Mouse (Mus musculus) intestine, embryonic 16.5 days (tissue): ENCODE measurements at regions not wholly inside any gene's neighbourhood (a gene's known extent, or its start where the extent isn't known, plus 50 kb on each side); places are given as distances from the start of the nearest gene placed in this dataset.

Source experiments
- ATAC-seq: fragments of 200-750 bp; cut with Nextera tagmentation; 2 replicates; pipeline ENCODE4 v1.8.0; 2017; ENCODE audit warnings: moderate TSS enrichment, moderate library complexity
- H3K27ac ChIP-seq: fragments of 300-500 bp; sonication (generic); 2 replicates; pipeline ENCODE4 v1.5.1; 2014; ENCODE audit warnings: mild to moderate bottlenecking, low read length
- H3K27me3 ChIP-seq: fragments of 300-500 bp; sonication (generic); replicated peaks from 2 replicates; pipeline ENCODE4 v1.6.1; 2014; ENCODE audit warnings: low read length, control low read depth, mixed read lengths; ENCODE audit not compliant: control insufficient read depth, insufficient read depth
- H3K36me3 ChIP-seq: fragments of 300-500 bp; sonication (generic); 2 replicates; pipeline ENCODE4 v1.6.1; 2014; ENCODE audit warnings: low read length, control low read depth; ENCODE audit not compliant: control insufficient read depth, insufficient read depth
- H3K4me1 ChIP-seq: fragments of 300-500 bp; sonication (generic); 2 replicates; pipeline ENCODE4 v1.6.1; 2014; ENCODE audit warnings: low read length, control low read depth, mixed read lengths; ENCODE audit not compliant: control insufficient read depth, insufficient read depth
- H3K4me2 ChIP-seq: fragments of 300-500 bp; sonication (generic); 2 replicates; pipeline ENCODE4 v1.6.1; 2014; ENCODE audit warnings: low read depth, low read length, control low read depth
- H3K4me3 ChIP-seq: fragments of 300-500 bp; sonication (generic); 2 replicates; pipeline ENCODE4 v1.5.1; 2014; ENCODE audit warnings: mild to moderate bottlenecking, low read length
- H3K9ac ChIP-seq: fragments of 300-500 bp; sonication (generic); 2 replicates; pipeline ENCODE4 v1.6.1; 2014; ENCODE audit warnings: low read depth, low read length
- H3K9me3 ChIP-seq: fragments of 300-500 bp; sonication (generic); 2 replicates; pipeline ENCODE4 v1.6.1; 2016; ENCODE audit warnings: low read length, control low read depth; ENCODE audit not compliant: control insufficient read depth
- WGBS: fragments of 180-500 bp; shearing (Covaris S2); extraction: QIAGEN DNeasy Blood & Tissue Kit; methylation state at CpG from one replicate; pipeline ENCODE4 v1.1.7; 2014; 5-methylcytosine and 5-hydroxymethylcytosine counted together

GRCm38 (mm10) chr3:40377416-40377815, 153.7 kb upstream of the Intu start:
- no peaks in the 10 kb centered on the region for H3K9me3 ChIP-seq
- H3K4me2 ChIP-seq = no peak overlapping the region
- no peaks in the 10 kb centered on the region for H3K4me1 ChIP-seq
- no peak overlapping the region for H3K27ac ChIP-seq
- H3K9ac ChIP-seq = no peak overlapping the region
- no peaks in the 10 kb centered on the region for H3K27me3 ChIP-seq
- WGBS = 83% methylated on average over 7 of the region's 7 CpGs
- H3K36me3 ChIP-seq = no peaks in the 10 kb centered on the region
- no peak for ATAC-seq
- H3K4me3 ChIP-seq = no peak overlapping the region

GRCm38 (mm10) chr3:40379063-40379462, 152.0 kb upstream of the Intu start:
- no peak overlapping the region for H3K9ac ChIP-seq
- no peak overlapping the region for H3K4me3 ChIP-seq
- no peaks in the 10 kb centered on the region for H3K36me3 ChIP-seq
- no peaks in the 10 kb centered on the region for H3K27me3 ChIP-seq
- no peaks in the 10 kb centered on the region for H3K9me3 ChIP-seq
- WGBS = 79% methylated on average over 2 of the region's 2 CpGs
- no peak overlapping the region for H3K27ac ChIP-seq
- no peaks in the 10 kb centered on the region for H3K4me1 ChIP-seq
- ATAC-seq = no peak
- no peak overlapping the region for H3K4me2 ChIP-seq

- Histone ChIP-seq H3K4me1 (no peaks in the 10 kb centered on the region), H3K9me3 (no peaks in the 10 kb centered on the region), H3K27me3 (no peaks in the 10 kb centered on the region), H3K4me3 (no peak overlapping the region), H3K36me3 (no peaks in the 10 kb centered on the region), H3K4me2 (no peak overlapping the region), H3K9ac (no peak overlapping the region), H3K27ac (no peak overlapping the region)
- no peak for ATAC-seq
- WGBS = 44% methylated on average over 6 of the region's 6 CpGs
Measured at GRCm38 (mm10) chr3:40391631-40392030, 139.5 kb upstream of the Intu start.

GRCm38 (mm10) chr3:40398184-40398583, 132.9 kb upstream of the Intu start:
- no peak for ATAC-seq
- Histone ChIP-seq H3K27me3 (no peaks in the 10 kb centered on the region), H3K27ac (no peak overlapping the region), H3K4me1 (no peaks in the 10 kb centered on the region), H3K4me2 (peak overlapping the region; percentile 19), H3K36me3 (no peaks in the 10 kb centered on the region), H3K9me3 (no peaks in the 10 kb centered on the region), H3K9ac (no peak overlapping the region), H3K4me3 (no peak overlapping the region)
- WGBS = 34% methylated on average over 12 of the region's 12 CpGs

GRCm38 (mm10) chr3:40403402-40403801, 127.7 kb upstream of the Intu start:
- Histone ChIP-seq H3K27me3 (no peaks in the 10 kb centered on the region), H3K9ac (no peak overlapping the region), H3K4me2 (no peak overlapping the region), H3K4me3 (no peak overlapping the region), H3K36me3 (no peaks in the 10 kb centered on the region), H3K4me1 (no peaks in the 10 kb centered on the region), H3K9me3 (no peaks in the 10 kb centered on the region), H3K27ac (no peak overlapping the region)
- no peak for ATAC-seq
- 74% methylated on average over 4 of the region's 4 CpGs for WGBS

GRCm38 (mm10) chr3:40405095-40405948, 125.8 kb upstream of the Intu start:
- Histone ChIP-seq H3K9ac (no peak overlapping the region), H3K4me3 (no peak overlapping the region), H3K27me3 (no peaks in the 10 kb centered on the region), H3K4me1 (no peaks in the 10 kb centered on the region), H3K27ac (no peak overlapping the region), H3K9me3 (no peaks in the 10 kb centered on the region), H3K4me2 (no peak overlapping the region), H3K36me3 (no peaks in the 10 kb centered on the region)
- 62% methylated on average over 18 of the region's 18 CpGs for WGBS
- ATAC-seq = no peak

- Histone ChIP-seq H3K9ac (no peak overlapping the region), H3K36me3 (no peaks in the 10 kb centered on the region), H3K27ac (no peak overlapping the region), H3K4me1 (no peaks in the 10 kb centered on the region), H3K27me3 (no peaks in the 10 kb centered on the region), H3K4me2 (no peak overlapping the region), H3K9me3 (no peaks in the 10 kb centered on the region), H3K4me3 (no peak overlapping the region)
- ATAC-seq = no peak
- 79% methylated on average over 2 of the region's 2 CpGs for WGBS
Measured at GRCm38 (mm10) chr3:40405949-40406236, 125.2 kb upstream of the Intu start.

- no peaks in the 10 kb centered on the region for H3K27me3 ChIP-seq
- H3K36me3 ChIP-seq = no peaks in the 10 kb centered on the region
- no peak overlapping the region for H3K4me3 ChIP-seq
- H3K4me1 ChIP-seq = 0 out of 2 replicates have a peak, but pooled peaks cover under 1% of the 10 kb centered on the region
- H3K9me3 ChIP-seq = no peaks in the 10 kb centered on the region
- H3K9ac ChIP-seq = no peak overlapping the region
- H3K27ac ChIP-seq = no peak overlapping the region
- H3K4me2 ChIP-seq = no peak overlapping the region
- ATAC-seq = no peak
- 44% methylated on average over 5 of the region's 5 CpGs for WGBS
Measured at GRCm38 (mm10) chr3:40408921-40409488, 122.1 kb upstream of the Intu start.

- Histone ChIP-seq H3K4me2 (no peak overlapping the region), H3K27ac (no peak overlapping the region), H3K9ac (no peak overlapping the region), H3K36me3 (no peaks in the 10 kb centered on the region), H3K4me1 (0 out of 2 replicates have a peak, but pooled peaks cover 4% of the 10 kb centered on the region), H3K27me3 (no peaks in the 10 kb centered on the region), H3K9me3 (no peaks in the 10 kb centered on the region), H3K4me3 (no peak overlapping the region)
- no peak for ATAC-seq
- 61% methylated on average over 4 of the region's 4 CpGs for WGBS
Measured at GRCm38 (mm10) chr3:40410749-40411310, 120.3 kb upstream of the Intu start.
